Mouse (Mus musculus): ENCODE results near the gene Fam124b. TPM values are rescaled to one million over a fixed set of nuclear protein-coding genes. Genes with fewer than 3 reads are reported as not detected.

Gene Fam124b
- polyA plus RNA-seq, 1 experiment from 2014 or later, result 0.86 TPM

GRCm38 (mm10) chr1:80240017-80240660 lies 21.9 kb upstream of the Fam124b start:
- no peak overlapping the region for H3K4me3 ChIP-seq (ENCODE audit: low read depth, low read length)
- no peak overlapping the region for H3K4me2 ChIP-seq (ENCODE audit: low read depth, low read length)
- H3K9me3 ChIP-seq (replicated peaks; ENCODE audit: control insufficient read depth, low read length), result no peaks in the 10 kb centered on the region
- no peak overlapping the region for H3K27ac ChIP-seq (replicated peaks; ENCODE audit: low read depth, low read length)
- peak; percentile 79 for ATAC-seq (replicated peaks; ENCODE audit: insufficient number of reproducible peaks, low FRiP score, low TSS enrichment, low read depth)
- DNase-seq (ENCODE audit: low spot score), result peak; percentile 12
- H3K4me1 ChIP-seq (ENCODE audit: control insufficient read depth, insufficient read depth, low read length), result no peaks in the 10 kb centered on the region
- no peaks in the 10 kb centered on the region for H3K36me3 ChIP-seq (replicated peaks; ENCODE audit: control insufficient read depth, insufficient read depth, low read depth, low read length)
- H3K9ac ChIP-seq (replicated peaks; ENCODE audit: low read length), result no peak overlapping the region
- no peaks in the 10 kb centered on the region for H3K27me3 ChIP-seq (ENCODE audit: control insufficient read depth, insufficient read depth, low read length)
- WGBS, result 29% methylated on average over 12 of the region's 12 CpGs

GRCm38 (mm10) chr1:80239481-80239880 lies 21.2 kb upstream of the Fam124b start:
- 73% methylated on average over 11 of the region's 11 CpGs for WGBS
- DNase-seq (ENCODE audit: low spot score), result no peak

GRCm38 (mm10) chr1:80236951-80237702 lies 18.9 kb upstream of the Fam124b start:
- Histone ChIP-seq H3K36me3 (replicated peaks; ENCODE audit: control insufficient read depth, insufficient read depth, low read depth, low read length) (no peaks in the 10 kb centered on the region), H3K4me3 (ENCODE audit: low read depth, low read length) (no peak overlapping the region), H3K4me1 (ENCODE audit: control insufficient read depth, insufficient read depth, low read length) (no peaks in the 10 kb centered on the region), H3K4me2 (ENCODE audit: low read depth, low read length) (no peak overlapping the region), H3K9ac (replicated peaks; ENCODE audit: low read length) (no peak overlapping the region), H3K9me3 (replicated peaks; ENCODE audit: control insufficient read depth, low read length) (no peaks in the 10 kb centered on the region), H3K27ac (replicated peaks; ENCODE audit: low read depth, low read length) (no peak overlapping the region), H3K27me3 (ENCODE audit: control insufficient read depth, insufficient read depth, low read length) (no peaks in the 10 kb centered on the region)
- 62% methylated on average over 11 of the region's 11 CpGs for WGBS
- DNase-seq (ENCODE audit: low spot score), result no peak
- ATAC-seq (replicated peaks; ENCODE audit: insufficient number of reproducible peaks, low FRiP score, low TSS enrichment, low read depth), result no peak

More at GRCm38 (mm10) chr1:80239481-80239880, 21.2 kb upstream of the Fam124b start:
- Histone ChIP-seq H3K9ac (replicated peaks; ENCODE audit: low read length) (no peak overlapping the region), H3K4me2 (ENCODE audit: low read depth, low read length) (no peak overlapping the region), H3K36me3 (replicated peaks; ENCODE audit: control insufficient read depth, insufficient read depth, low read depth, low read length) (no peaks in the 10 kb centered on the region), H3K4me3 (ENCODE audit: low read depth, low read length) (no peak overlapping the region), H3K9me3 (replicated peaks; ENCODE audit: control insufficient read depth, low read length) (no peaks in the 10 kb centered on the region), H3K4me1 (ENCODE audit: control insufficient read depth, insufficient read depth, low read length) (no peaks in the 10 kb centered on the region), H3K27ac (replicated peaks; ENCODE audit: low read depth, low read length) (no peak overlapping the region), H3K27me3 (ENCODE audit: control insufficient read depth, insufficient read depth, low read length) (no peaks in the 10 kb centered on the region)
- no peak for ATAC-seq (replicated peaks; ENCODE audit: insufficient number of reproducible peaks, low FRiP score, low TSS enrichment, low read depth)

GRCm38 (mm10) chr1:80236126-80236525 lies 17.9 kb upstream of the Fam124b start:
- ATAC-seq (replicated peaks; ENCODE audit: insufficient number of reproducible peaks, low FRiP score, low TSS enrichment, low read depth), result no peak
- no peak overlapping the region for H3K4me3 ChIP-seq (ENCODE audit: low read depth, low read length)
- 6% methylated on average over 1 of the region's 1 CpGs for WGBS

GRCm38 (mm10) chr1:80230612-80231011 lies 12.3 kb upstream of the Fam124b start:
- no peaks in the 10 kb centered on the region for H3K36me3 ChIP-seq (replicated peaks; ENCODE audit: control insufficient read depth, insufficient read depth, low read depth, low read length)
- H3K4me2 ChIP-seq (ENCODE audit: low read depth, low read length), result no peak overlapping the region
- 85% methylated on average over 1 of the region's 1 CpGs for WGBS
- no peak overlapping the region for H3K9ac ChIP-seq (replicated peaks; ENCODE audit: low read length)
- no peak overlapping the region for H3K27ac ChIP-seq (replicated peaks; ENCODE audit: low read depth, low read length)
- no peaks in the 10 kb centered on the region for H3K4me1 ChIP-seq (ENCODE audit: control insufficient read depth, insufficient read depth, low read length)
- DNase-seq (ENCODE audit: low spot score) (no peak), ATAC-seq (replicated peaks; ENCODE audit: insufficient number of reproducible peaks, low FRiP score, low TSS enrichment, low read depth) (no peak)
- no peak overlapping the region for H3K4me3 ChIP-seq (ENCODE audit: low read depth, low read length)
- no peaks in the 10 kb centered on the region for H3K9me3 ChIP-seq (replicated peaks; ENCODE audit: control insufficient read depth, low read length)
- H3K27me3 ChIP-seq (ENCODE audit: control insufficient read depth, insufficient read depth, low read length), result no peaks in the 10 kb centered on the region

More at GRCm38 (mm10) chr1:80236126-80236525, 17.9 kb upstream of the Fam124b start:
- Histone ChIP-seq H3K36me3 (replicated peaks; ENCODE audit: control insufficient read depth, insufficient read depth, low read depth, low read length) (no peaks in the 10 kb centered on the region), H3K4me1 (ENCODE audit: control insufficient read depth, insufficient read depth, low read length) (no peaks in the 10 kb centered on the region), H3K27ac (replicated peaks; ENCODE audit: low read depth, low read length) (no peak overlapping the region), H3K9me3 (replicated peaks; ENCODE audit: control insufficient read depth, low read length) (no peaks in the 10 kb centered on the region), H3K9ac (replicated peaks; ENCODE audit: low read length) (no peak overlapping the region), H3K27me3 (ENCODE audit: control insufficient read depth, insufficient read depth, low read length) (no peaks in the 10 kb centered on the region), H3K4me2 (ENCODE audit: low read depth, low read length) (no peak overlapping the region)
- DNase-seq (ENCODE audit: low spot score), result no peak

- H3K4me1 ChIP-seq (ENCODE audit: control insufficient read depth, insufficient read depth, low read length), result no peaks in the 10 kb centered on the region
- WGBS, result 52% methylated on average over 3 of the region's 3 CpGs
- H3K9ac ChIP-seq (replicated peaks; ENCODE audit: low read length), result no peak overlapping the region
- no peaks in the 10 kb centered on the region for H3K27me3 ChIP-seq (ENCODE audit: control insufficient read depth, insufficient read depth, low read length)
- H3K36me3 ChIP-seq (replicated peaks; ENCODE audit: control insufficient read depth, insufficient read depth, low read depth, low read length), result no peaks in the 10 kb centered on the region
- ATAC-seq (replicated peaks; ENCODE audit: insufficient number of reproducible peaks, low FRiP score, low TSS enrichment, low read depth) (no peak), DNase-seq (ENCODE audit: low spot score) (no peak)
- no peak overlapping the region for H3K4me2 ChIP-seq (ENCODE audit: low read depth, low read length)
- no peak overlapping the region for H3K4me3 ChIP-seq (ENCODE audit: low read depth, low read length)
- no peaks in the 10 kb centered on the region for H3K9me3 ChIP-seq (replicated peaks; ENCODE audit: control insufficient read depth, low read length)
- H3K27ac ChIP-seq (replicated peaks; ENCODE audit: low read depth, low read length), result no peak overlapping the region
These were observed 6.7 kb upstream of the Fam124b start for GRCm38 (mm10) chr1:80224839-80225412.

- Histone ChIP-seq H3K9ac (replicated peaks; ENCODE audit: low read length) (no peak overlapping the region), H3K36me3 (replicated peaks; ENCODE audit: control insufficient read depth, insufficient read depth, low read depth, low read length) (no peaks in the 10 kb centered on the region), H3K4me1 (ENCODE audit: control insufficient read depth, insufficient read depth, low read length) (no peaks in the 10 kb centered on the region), H3K27ac (replicated peaks; ENCODE audit: low read depth, low read length) (no peak overlapping the region), H3K4me3 (ENCODE audit: low read depth, low read length) (no peak overlapping the region), H3K4me2 (ENCODE audit: low read depth, low read length) (no peak overlapping the region), H3K27me3 (ENCODE audit: control insufficient read depth, insufficient read depth, low read length) (no peaks in the 10 kb centered on the region), H3K9me3 (replicated peaks; ENCODE audit: control insufficient read depth, low read length) (no peaks in the 10 kb centered on the region)
- peak; percentile 36 for DNase-seq (ENCODE audit: low spot score)
- no peak for ATAC-seq (replicated peaks; ENCODE audit: insufficient number of reproducible peaks, low FRiP score, low TSS enrichment, low read depth)
- WGBS, result 65% methylated on average over 4 of the region's 4 CpGs
These were observed 2.9 kb upstream of the Fam124b start for GRCm38 (mm10) chr1:80221151-80221550.

GRCm38 (mm10) chr1:80213826-80214225 lies 4.4 kb downstream of the Fam124b start:
- DNase-seq (ENCODE audit: low spot score) (no peak), ATAC-seq (replicated peaks; ENCODE audit: insufficient number of reproducible peaks, low FRiP score, low TSS enrichment, low read depth) (no peak; the same call in 1 of the 2 replicates)
- 73% methylated on average over 9 of the region's 9 CpGs for WGBS
- Histone ChIP-seq H3K4me1 (ENCODE audit: control insufficient read depth, insufficient read depth, low read length) (no peaks in the 10 kb centered on the region), H3K27ac (replicated peaks; ENCODE audit: low read depth, low read length) (no peak overlapping the region), H3K36me3 (replicated peaks; ENCODE audit: control insufficient read depth, insufficient read depth, low read depth, low read length) (no peaks in the 10 kb centered on the region), H3K27me3 (ENCODE audit: control insufficient read depth, insufficient read depth, low read length) (no peaks in the 10 kb centered on the region), H3K4me3 (ENCODE audit: low read depth, low read length) (no peak overlapping the region), H3K4me2 (ENCODE audit: low read depth, low read length) (no peak overlapping the region), H3K9me3 (replicated peaks; ENCODE audit: control insufficient read depth, low read length) (no peaks in the 10 kb centered on the region), H3K9ac (replicated peaks; ENCODE audit: low read length) (no peak overlapping the region)

Measured in embryonic facial prominence, embryonic 11.5 days (tissue).